Mouse (Mus musculus): ENCODE results near the gene Tnfrsf1a.
"Not testable (repeated sequence)": the region's sequence is repeated elsewhere in the genome, so short reads cannot be mapped to it uniquely, and the experiment has no call there.

The Tnfrsf1a gene

GRCm38 (mm10) chr6:125348721-125349574 lies at the start of gene Tnfrsf1a:
TSS of gene Tnfrsf1a (plus strand) at chr6:125349362.
- DNase-seq: no peak

- no peak for DNase-seq
Observed at GRCm38 (mm10) chr6:125300982-125301381, 48.2 kb upstream of the Tnfrsf1a start.

GRCm38 (mm10) chr6:125302231-125302982 lies 46.8 kb upstream of the Tnfrsf1a start:
- DNase-seq: no peak

GRCm38 (mm10) chr6:125303242-125303641 lies 45.9 kb upstream of the Tnfrsf1a start:
- DNase-seq: no peak

- DNase-seq: not testable (repeated sequence)
Observed at GRCm38 (mm10) chr6:125304408-125304807, 44.8 kb upstream of the Tnfrsf1a start.

GRCm38 (mm10) chr6:125305465-125305864 lies 43.7 kb upstream of the Tnfrsf1a start:
- DNase-seq: no peak

DNA sequence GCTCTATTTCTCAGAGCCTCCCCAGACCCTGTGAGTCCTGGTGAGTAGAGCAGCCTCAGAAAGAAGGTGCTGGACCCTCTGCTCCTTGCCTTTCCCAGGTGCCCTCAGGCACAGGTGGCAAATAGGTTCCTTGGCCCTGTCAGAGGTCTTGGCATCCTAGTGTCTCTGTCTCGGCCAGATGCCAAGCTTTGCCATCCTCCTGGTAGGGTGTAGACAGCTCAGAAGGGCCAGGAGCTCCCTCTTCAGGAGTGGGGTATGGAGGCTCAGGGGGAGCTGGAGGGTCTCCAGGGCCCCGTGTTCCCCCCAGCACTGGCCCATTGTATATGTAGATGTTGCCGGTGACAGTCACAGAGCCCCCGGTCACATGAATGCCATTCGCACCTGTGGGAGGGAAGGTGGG lies 42.1 kb upstream of the Tnfrsf1a start:
- no peak for DNase-seq

GRCm38 (mm10) chr6:125308921-125309320 lies 40.2 kb upstream of the Tnfrsf1a start:
- DNase-seq: no peak

DNA sequence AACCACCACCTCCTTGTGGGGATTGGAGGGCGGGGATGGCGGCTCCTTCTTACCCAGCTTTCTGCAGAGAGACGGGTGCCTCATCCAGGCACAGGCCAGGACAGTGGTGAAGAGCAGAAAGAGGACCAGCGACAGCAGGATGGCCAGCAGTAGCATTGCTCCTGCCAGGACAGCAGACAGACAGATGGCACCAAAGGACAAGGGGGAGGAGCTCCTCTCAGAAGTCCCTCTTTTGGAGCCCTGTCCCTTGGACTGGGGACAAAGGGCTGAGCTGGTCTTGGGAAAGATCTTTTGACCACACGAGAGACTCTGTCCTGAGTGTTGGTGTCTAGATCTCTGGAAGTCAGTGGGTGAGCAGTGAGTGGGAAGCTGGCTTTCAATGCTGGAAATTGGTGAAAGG lies 39.8 kb upstream of the Tnfrsf1a start:
- DNase-seq: no peak

GRCm38 (mm10) chr6:125312171-125312570 lies 37.0 kb upstream of the Tnfrsf1a start:
- no peak for DNase-seq

- DNase-seq: no peak
Observed at GRCm38 (mm10) chr6:125312581-125313355, 36.4 kb upstream of the Tnfrsf1a start.

DNA sequence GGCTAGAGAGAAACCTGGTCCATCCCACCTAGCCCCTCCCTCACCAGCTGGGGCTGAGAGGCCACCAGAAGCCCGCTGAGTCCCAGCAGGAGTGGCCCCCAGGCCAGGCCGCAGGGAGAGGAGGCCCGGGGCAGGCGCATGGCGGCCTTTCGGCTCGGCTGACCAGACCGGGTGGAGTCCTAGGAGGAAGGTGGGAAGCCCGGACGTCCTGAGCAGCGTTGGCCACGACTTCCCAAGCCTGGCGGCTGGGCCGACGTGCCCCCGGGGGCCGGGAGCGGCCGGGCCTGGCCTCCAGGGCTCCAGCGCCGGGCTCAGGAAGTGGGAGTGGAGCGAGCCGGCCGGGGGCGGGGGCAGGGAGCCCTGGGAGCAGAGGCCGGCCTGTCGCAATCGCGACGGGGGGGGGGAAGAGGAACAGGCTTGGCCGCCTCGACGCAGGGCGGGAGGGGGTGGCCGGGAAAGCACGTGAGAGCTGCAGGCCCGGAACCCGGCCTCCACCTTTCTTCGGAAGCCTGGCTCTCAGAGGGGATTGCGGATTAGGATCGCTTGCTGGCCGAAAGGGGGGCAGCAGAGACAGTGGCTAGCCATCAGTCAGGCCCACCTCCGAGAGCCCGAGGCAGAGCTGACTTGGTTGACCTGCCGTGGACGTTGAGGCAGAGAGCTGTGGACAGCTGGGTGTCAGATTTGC lies 35.5 kb upstream of the Tnfrsf1a start, which contains the start of gene Ltbr:
Ltbr (minus strand) TSS at position 340 of the 685 bp plus-strand sequence.
- peak; percentile 34 for DNase-seq

GRCm38 (mm10) chr6:125314231-125314563 lies 35.0 kb upstream of the Tnfrsf1a start:
- no peak for DNase-seq

DNA sequence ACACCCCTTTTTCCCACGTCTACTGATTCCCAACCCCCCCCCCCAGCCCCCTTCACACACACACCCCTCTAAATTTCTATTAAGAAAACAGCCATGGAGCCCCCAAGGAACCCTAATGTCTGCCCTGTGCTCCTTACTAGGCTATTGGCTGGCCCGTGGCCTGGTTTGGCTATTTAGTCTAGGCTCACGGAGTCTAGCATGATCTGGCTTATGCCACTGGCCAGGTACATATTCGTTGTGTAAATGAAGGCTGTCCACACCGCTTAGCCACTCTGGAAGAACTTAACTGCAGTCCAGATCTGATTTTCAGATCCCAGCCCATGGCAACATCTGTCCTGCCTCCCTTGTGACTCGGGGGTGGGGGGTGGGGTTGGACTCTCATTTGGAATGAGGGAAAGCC lies 34.4 kb upstream of the Tnfrsf1a start:
- no peak for DNase-seq

GRCm38 (mm10) chr6:125317077-125317476 lies 32.1 kb upstream of the Tnfrsf1a start:
- DNase-seq: no peak

DNA sequence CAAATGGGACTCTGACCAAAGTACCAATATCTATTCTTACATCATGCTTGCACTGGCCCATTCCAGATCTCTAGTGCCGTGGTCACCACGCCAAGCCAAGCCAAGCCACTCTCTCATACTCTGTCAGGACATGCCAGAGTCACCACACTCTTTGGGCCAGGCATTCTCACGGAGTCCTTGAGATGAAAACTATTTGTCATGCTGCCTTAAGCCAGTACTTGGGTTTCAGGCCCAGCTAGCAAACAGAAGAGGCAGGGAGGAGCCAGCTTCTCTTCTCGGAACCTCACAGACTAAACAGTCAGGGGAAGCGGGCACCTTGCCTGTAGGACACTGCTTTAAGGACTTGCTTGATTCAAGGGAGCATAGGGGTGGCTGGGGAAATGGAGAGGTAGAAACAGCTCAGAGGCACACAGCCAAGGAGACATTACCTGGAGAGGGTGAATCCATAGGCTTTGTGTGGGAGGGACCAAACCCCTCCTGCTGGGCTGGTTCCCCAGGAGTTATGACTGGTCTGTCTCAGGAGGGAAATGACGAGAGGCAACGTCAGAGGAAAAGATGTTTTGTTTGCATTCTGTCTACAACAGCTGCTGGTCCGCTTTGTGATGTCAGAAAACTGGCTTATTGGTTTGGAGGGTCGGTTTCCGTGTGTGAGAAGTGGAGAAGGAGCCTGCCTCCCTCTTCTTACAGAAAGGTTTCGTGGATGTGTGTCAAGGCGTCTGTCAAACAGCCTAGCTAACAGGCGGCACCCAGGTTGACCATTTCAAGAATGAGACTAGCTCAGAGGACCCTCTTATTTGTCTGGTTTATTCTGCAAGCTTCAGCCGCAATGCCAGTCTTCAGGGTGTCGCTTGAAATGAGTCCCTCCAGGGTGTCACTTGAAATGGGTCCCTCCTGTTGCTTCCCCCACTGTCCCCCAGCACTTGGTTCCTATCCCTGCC lies 29.9 kb upstream of the Tnfrsf1a start:
- DNase-seq: no peak

DNA sequence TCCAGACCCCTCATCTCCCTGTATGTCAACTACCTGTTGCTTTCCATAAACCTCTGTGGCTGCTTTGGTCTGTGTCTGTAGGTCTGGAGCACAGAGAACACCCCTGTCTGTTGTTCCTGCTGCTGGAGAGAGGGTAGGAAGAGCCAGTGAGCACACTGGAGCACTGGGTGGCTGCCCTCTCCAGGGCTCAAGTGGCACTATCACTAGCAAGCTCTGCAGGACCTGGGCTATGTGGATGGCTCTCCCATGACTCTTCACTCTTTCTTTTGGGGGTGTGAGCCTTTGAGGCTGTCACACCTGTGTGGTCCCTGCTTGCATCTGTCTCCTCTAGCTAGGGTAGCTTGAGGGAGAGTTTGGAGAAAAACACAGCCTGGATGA lies 29.3 kb upstream of the Tnfrsf1a start:
- DNase-seq: no peak

GRCm38 (mm10) chr6:125320323-125320722 lies 28.8 kb upstream of the Tnfrsf1a start, which contains the start of gene Scnn1a:
TSS of gene Scnn1a (plus strand) at chr6:125320659.
- no peak for DNase-seq

GRCm38 (mm10) chr6:125321114-125321855 lies 27.9 kb upstream of the Tnfrsf1a start:
- DNase-seq: no peak

GRCm38 (mm10) chr6:125322794-125323193 lies 26.4 kb upstream of the Tnfrsf1a start:
- peak; percentile 16 for DNase-seq

DNA sequence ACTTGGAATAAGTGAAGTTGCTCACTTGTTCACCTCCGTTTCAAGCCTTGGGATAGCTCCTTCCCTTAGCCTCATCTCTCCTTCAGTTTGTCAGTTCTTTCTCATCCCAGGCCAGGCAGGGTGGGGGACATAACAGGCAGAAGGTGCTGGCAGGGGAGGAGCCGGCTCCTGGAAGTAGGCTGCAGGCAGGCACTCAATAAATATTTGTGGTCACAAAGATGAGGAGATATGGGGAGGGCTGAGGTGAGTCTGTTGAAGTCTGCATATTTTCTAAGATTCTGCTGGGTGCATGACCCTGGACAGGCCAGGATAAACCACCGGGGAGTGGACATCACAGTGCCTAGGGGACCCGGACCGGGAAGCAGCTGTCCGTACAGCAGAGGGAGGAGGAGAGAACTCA lies 25.6 kb upstream of the Tnfrsf1a start:
- DNase-seq: no peak
